In genomic region chr9:106643787-106644186, GRCm38 (mm10) we compare ENCODE assay signal across 13 mouse cellular contexts. TPM values are rescaled to one million over a fixed set of nuclear protein-coding genes. Genes with fewer than 3 reads are reported as not detected.
DNase-seq lines count a peak whose midpoint lies in the region; ATAC-seq and TF ChIP-seq lines count a peak whose summit lies in the region.
"Had no signal": no experiment of that assay in that cellular context is flagged by ENCODE, and none has a peak within 500 bp of the region (broad histone marks: within the 10 kb centered on the region; RNA-seq: fewer than 3 reads in every experiment).

No protein-coding gene starts in this region.

- no peaks in the 10 kb centered on the region for H3K79me2 ChIP-seq in MEL (ENCODE audit: control insufficient read depth, insufficient read depth, low read length, poor library complexity)

- ATAC-seq in lung, embryonic 14.5 days (ENCODE audit: insufficient read depth) = no peak
- ATAC-seq in monocyte, adult 5-6 weeks (replicated peaks; ENCODE audit: insufficient number of reproducible peaks, low FRiP score, low TSS enrichment, poor library complexity, severe bottlenecking) = no peak

- no peak overlapping the region for H3K9ac ChIP-seq in lung, embryonic 14.5 days
- H3K9ac ChIP-seq in MEL (ENCODE audit: control insufficient read depth, low read depth, low read length, poor library complexity, severe bottlenecking) = no peak overlapping the region

- no peak for TF ChIP-seq EP300 in MEL (IDR thresholded peaks at IDR 0.05; ENCODE audit: low read depth in 1 of 2, low read length in 2 of 2)

- H3K4me2 ChIP-seq in lung, embryonic 14.5 days = no peak overlapping the region

- 61% methylated on average over 6 of the region's 6 CpGs for WGBS in lung, embryonic 14.5 days

- TF ChIP-seq RAD21 in MEL (IDR thresholded peaks at IDR 0.05; ENCODE audit: low read depth, low read length) = peak; percentile 20

- H3K27me3 ChIP-seq in lung, embryonic 14.5 days (ENCODE audit: insufficient read depth, low read length) = no peaks in the 10 kb centered on the region
- peaks cover 5 to 6% of the 10 kb centered on the region in 2 experiments; a peak in 3 of 4 replicates for H3K27me3 ChIP-seq in MEL (ENCODE audit: control insufficient read depth in 1 of 2, insufficient read depth in 2 of 2, low read length in 2 of 2)

- no peak overlapping the region for H3K27ac ChIP-seq in lung, embryonic 14.5 days (ENCODE audit: low read depth)
- no peak overlapping the region for H3K27ac ChIP-seq in MEL (ENCODE audit: control insufficient read depth, low read depth, low read length)

- H3K9me3 ChIP-seq in lung, embryonic 14.5 days (ENCODE audit: low read depth, low read length) = no peaks in the 10 kb centered on the region
- H3K9me3 ChIP-seq in MEL (replicated peaks; ENCODE audit: insufficient read depth, low read length) = no peaks in the 10 kb centered on the region

- no peak for TF ChIP-seq POLR2A in MEL (IDR thresholded peaks at IDR 0.05; ENCODE audit: control insufficient read depth in 1 of 2, insufficient read depth in 1 of 2, low read depth in 1 of 2, low read length in 2 of 2, poor library complexity in 1 of 2)

- TF ChIP-seq CTCF in lung, embryonic 14.5 days (IDR thresholded peaks at IDR 0.05; ENCODE audit: low read depth) = peak; percentile 35
- peak in 2 of 3 experiments; percentile 54 to 64; a peak in 5 of 6 replicates for TF ChIP-seq CTCF in MEL (IDR thresholded peaks at IDR 0.05 in 2 of 3, conservative IDR thresholded peaks at IDR 0.05 in 1 of 3; ENCODE audit: control insufficient read depth in 1 of 3, insufficient read depth in 1 of 3, low read depth in 2 of 3, low read length in 3 of 3, poor library complexity in 1 of 3, severe bottlenecking in 1 of 3)

- no peak overlapping the region for H3K4me3 ChIP-seq in lung, embryonic 14.5 days (ENCODE audit: low read depth, low read length)
- H3K4me3 ChIP-seq in MEL (ENCODE audit: control insufficient read depth in 1 of 2, insufficient read depth in 1 of 2, low read depth in 2 of 2, low read length in 2 of 2) = no peak overlapping the region

- no peaks in the 10 kb centered on the region for H3K36me3 ChIP-seq in lung, embryonic 14.5 days (ENCODE audit: insufficient read depth)
- no peaks in the 10 kb centered on the region for H3K36me3 ChIP-seq in MEL (ENCODE audit: control insufficient read depth in 1 of 2, insufficient read depth in 2 of 2, low read length in 2 of 2)

- no peaks in the 10 kb centered on the region for H3K4me1 ChIP-seq in lung, embryonic 14.5 days (ENCODE audit: insufficient read depth)
- no peaks in the 10 kb centered on the region for H3K4me1 ChIP-seq in MEL (ENCODE audit: control insufficient read depth in 1 of 2, insufficient read depth in 2 of 2, low read length in 2 of 2)

- DNase-seq in embryo, embryonic 10 days (ENCODE audit: low spot score) = peak; percentile 26
- DNase-seq in embryo, embryonic 9.5 days (ENCODE audit: extremely low spot score) = no peak
- DNase-seq in lung, embryonic 14.5 days = peak; percentile 6
- DNase-seq in lung, postnatal 4 days = no peak
- peak; percentile 55 for DNase-seq in MEL (ENCODE audit: low read depth, low spot score)
- peak; percentile 11 for DNase-seq in induced T-regulatory cell, adult 2 months (ENCODE audit: low read depth)
- no peak for DNase-seq in ovary, adult 18-20 months (ENCODE audit: low spot score)
- DNase-seq: gastrocnemius, postnatal 25 days had no signal

TF ChIP-seq in MEL, 35 proteins besides CTCF, POLR2A, EP300 and RAD21:
- TF ChIP-seq MEF2A (IDR thresholded peaks at IDR 0.05; ENCODE audit: extremely low read depth, insufficient replicate concordance, low read depth, low read length, poor library complexity, severe bottlenecking) (no peak), SMC3 (IDR thresholded peaks at IDR 0.05; ENCODE audit: low read depth, low read length) (peak; percentile 57)

RNA-seq across cellular contexts. Expression of gene Grm2, which starts 12.1 kb away (rescaled TPM):
- not detected in 2 replicates for polyA plus RNA-seq in lung, embryonic 14.5 days (2014; fragmentation: Nextera tagmentation; extraction: Ambion mirVana)
- total RNA-seq in MEL (2012; rRNA removed) = not detected in 2 replicates
- polyA plus RNA-seq in MEL (2012; ENCODE audit: insufficient read depth in 1 of 2, insufficient read length in 2 of 2, low read depth in 1 of 2, low replicate concordance in 2 of 2, missing spikeins in 1 of 2) = not detected
- total RNA-seq in monocyte, adult 5-6 weeks (2017) = not detected in 3 replicates
- total RNA-seq: gastrocnemius, postnatal 25 days had no signal
- polyA plus RNA-seq: C2C12; heart, embryonic 16.5 days had no signal

RNA-seq across cellular contexts. Expression of gene Iqcf6, which starts 17.4 kb away (rescaled TPM):
- polyA plus RNA-seq in lung, embryonic 14.5 days (2014; fragmentation: Nextera tagmentation; extraction: Ambion mirVana) = not detected in 2 replicates
- not detected in 2 replicates for total RNA-seq in MEL (2012; rRNA removed)
- polyA plus RNA-seq in MEL (2012; ENCODE audit: insufficient read depth in 1 of 2, insufficient read length in 2 of 2, low read depth in 1 of 2, low replicate concordance in 2 of 2, missing spikeins in 1 of 2) = not detected
- not detected in 3 replicates for total RNA-seq in monocyte, adult 5-6 weeks (2017)
- total RNA-seq: gastrocnemius, postnatal 25 days; left cerebral cortex, adult 18-20 months had no signal
- polyA plus RNA-seq: C2C12; heart, embryonic 16.5 days; neural tube, embryonic 11.5 days had no signal

RNA-seq across cellular contexts. Expression of gene Tex264, which starts 41.9 kb away (rescaled TPM):
- polyA plus RNA-seq in lung, embryonic 14.5 days (2014; fragmentation: Nextera tagmentation; extraction: Ambion mirVana) = 41.3 and 47.8 TPM in 2 replicates
- 46.3 and 47.1 TPM in 2 replicates for total RNA-seq in MEL (2012; rRNA removed)
- 10 to 100 TPM in 1 of 2 experiments, not detected in 1; 87.6 TPM for polyA plus RNA-seq in MEL (2012; ENCODE audit: insufficient read depth in 1 of 2, insufficient read length in 2 of 2, low read depth in 1 of 2, low replicate concordance in 2 of 2, missing spikeins in 1 of 2)
- total RNA-seq in monocyte, adult 5-6 weeks (2017) = 17.0 to 22.9 TPM (median 19.3 TPM) in 3 replicates

Comparison
In these comparisons a context has a peak if more than half of its experiments do, and no peak if none do; other contexts are left out.
1. DNase-seq: peak in embryo, embryonic 10 days (single experiment), lung, embryonic 14.5 days (single experiment), MEL (single experiment) and induced T-regulatory cell, adult 2 months (single experiment); none in embryo, embryonic 9.5 days (single experiment), lung, postnatal 4 days (0 of 2) and ovary, adult 18-20 months (single experiment).